Mouse (Mus musculus): ENCODE measurements around the gene Cd300c. TPM values are rescaled to one million over a fixed set of nuclear protein-coding genes. Genes with fewer than 3 reads are reported as not detected.

The Cd300c gene
- not detected for polyA plus RNA-seq (2014; fragmentation: Illumina TruSeq; extraction: RNeasy Lipid Tissue Mini Kit (QIAGEN cat#74804); ENCODE audit: low read depth, low replicate concordance)

GRCm38 (mm10) chr11:114968752-114969207 lies at the start of gene Cd300c:
Gene Cd300c, minus strand, starts transcription at chr11:114969157.

GRCm38 (mm10) chr11:115016093-115016492 lies 47.1 kb upstream of the Cd300c start, which contains the start of gene Cd300ld2:
Gene Cd300ld2, minus strand, starts transcription at chr11:115016193.

GRCm38 (mm10) chr11:115001474-115002040 lies 32.6 kb upstream of the Cd300c start, which contains the start of gene Cd300c2:
Gene Cd300c2, minus strand, starts transcription at chr11:115001880.

GRCm38 (mm10) chr11:114989793-114990192 lies 20.8 kb upstream of the Cd300c start, which contains the start of gene Cd300ld:
Gene Cd300ld, minus strand, starts transcription at chr11:114989922.

GRCm38 (mm10) chr11:114934144-114934543 lies 34.8 kb downstream of the Cd300c start, which contains the start of gene Cd300lb:
Gene Cd300lb, minus strand, starts transcription at chr11:114934386.

Other genes starting within 250 kb of the Cd300c start
- not detected for gene Dnaic2, start 241.7 kb downstream of the Cd300c start, polyA plus RNA-seq (2014; fragmentation: Illumina TruSeq; extraction: RNeasy Lipid Tissue Mini Kit (QIAGEN cat#74804); ENCODE audit: low read depth, low replicate concordance)
- gene Kif19a, start 203.8 kb downstream of the Cd300c start, polyA plus RNA-seq (2014; fragmentation: Illumina TruSeq; extraction: RNeasy Lipid Tissue Mini Kit (QIAGEN cat#74804); ENCODE audit: low read depth, low replicate concordance) = not detected
- not detected for gene Btbd17, start 173.2 kb downstream of the Cd300c start, polyA plus RNA-seq (2014; fragmentation: Illumina TruSeq; extraction: RNeasy Lipid Tissue Mini Kit (QIAGEN cat#74804); ENCODE audit: low read depth, low replicate concordance)
- not detected for gene Gpr142, start 170.2 kb downstream of the Cd300c start, polyA plus RNA-seq (2014; fragmentation: Illumina TruSeq; extraction: RNeasy Lipid Tissue Mini Kit (QIAGEN cat#74804); ENCODE audit: low read depth, low replicate concordance)
- 24.3 TPM for gene Gprc5c, start 118.0 kb downstream of the Cd300c start, polyA plus RNA-seq (2014; fragmentation: Illumina TruSeq; extraction: RNeasy Lipid Tissue Mini Kit (QIAGEN cat#74804); ENCODE audit: low read depth, low replicate concordance)
- 0.36 TPM for gene Cd300a, start 79.1 kb downstream of the Cd300c start, polyA plus RNA-seq (2014; fragmentation: Illumina TruSeq; extraction: RNeasy Lipid Tissue Mini Kit (QIAGEN cat#74804); ENCODE audit: low read depth, low replicate concordance)
- not detected for gene Cd300lb, start 34.8 kb downstream of the Cd300c start, polyA plus RNA-seq (2014; fragmentation: Illumina TruSeq; extraction: RNeasy Lipid Tissue Mini Kit (QIAGEN cat#74804); ENCODE audit: low read depth, low replicate concordance)
- 0.97 TPM for gene Cd300ld, start 20.8 kb upstream of the Cd300c start, polyA plus RNA-seq (2014; fragmentation: Illumina TruSeq; extraction: RNeasy Lipid Tissue Mini Kit (QIAGEN cat#74804); ENCODE audit: low read depth, low replicate concordance)
- gene Cd300c2, start 32.7 kb upstream of the Cd300c start, polyA plus RNA-seq (2014; fragmentation: Illumina TruSeq; extraction: RNeasy Lipid Tissue Mini Kit (QIAGEN cat#74804); ENCODE audit: low read depth, low replicate concordance) = 0.53 TPM
- gene Cd300ld2, start 47.0 kb upstream of the Cd300c start, polyA plus RNA-seq (2014; fragmentation: Illumina TruSeq; extraction: RNeasy Lipid Tissue Mini Kit (QIAGEN cat#74804); ENCODE audit: low read depth, low replicate concordance) = not detected
- not detected for gene Cd300ld4, start 57.9 kb upstream of the Cd300c start, polyA plus RNA-seq (2014; fragmentation: Illumina TruSeq; extraction: RNeasy Lipid Tissue Mini Kit (QIAGEN cat#74804); ENCODE audit: low read depth, low replicate concordance)
- gene Cd300ld5, start 68.6 kb upstream of the Cd300c start, polyA plus RNA-seq (2014; fragmentation: Illumina TruSeq; extraction: RNeasy Lipid Tissue Mini Kit (QIAGEN cat#74804); ENCODE audit: low read depth, low replicate concordance) = not detected
- not detected for gene Cd300ld3, start 79.3 kb upstream of the Cd300c start, polyA plus RNA-seq (2014; fragmentation: Illumina TruSeq; extraction: RNeasy Lipid Tissue Mini Kit (QIAGEN cat#74804); ENCODE audit: low read depth, low replicate concordance)
- gene Cd300e, start 93.0 kb upstream of the Cd300c start, polyA plus RNA-seq (2014; fragmentation: Illumina TruSeq; extraction: RNeasy Lipid Tissue Mini Kit (QIAGEN cat#74804); ENCODE audit: low read depth, low replicate concordance) = not detected
- not detected for gene Rab37, start 122.3 kb upstream of the Cd300c start, polyA plus RNA-seq (2014; fragmentation: Illumina TruSeq; extraction: RNeasy Lipid Tissue Mini Kit (QIAGEN cat#74804); ENCODE audit: low read depth, low replicate concordance)
- not detected for gene Cd300lf, start 164.8 kb upstream of the Cd300c start, polyA plus RNA-seq (2014; fragmentation: Illumina TruSeq; extraction: RNeasy Lipid Tissue Mini Kit (QIAGEN cat#74804); ENCODE audit: low read depth, low replicate concordance)
- gene Slc9a3r1, start 194.2 kb upstream of the Cd300c start, polyA plus RNA-seq (2014; fragmentation: Illumina TruSeq; extraction: RNeasy Lipid Tissue Mini Kit (QIAGEN cat#74804); ENCODE audit: low read depth, low replicate concordance) = 36.7 TPM
- 0.57 TPM for gene Tmem104, start 218.3 kb upstream of the Cd300c start, polyA plus RNA-seq (2014; fragmentation: Illumina TruSeq; extraction: RNeasy Lipid Tissue Mini Kit (QIAGEN cat#74804); ENCODE audit: low read depth, low replicate concordance)
- 1.6 TPM for gene Nat9, start 218.7 kb upstream of the Cd300c start, polyA plus RNA-seq (2014; fragmentation: Illumina TruSeq; extraction: RNeasy Lipid Tissue Mini Kit (QIAGEN cat#74804); ENCODE audit: low read depth, low replicate concordance)